Mouse (Mus musculus) kidney, adult 18-20 months (tissue): ENCODE measurements at regions not wholly inside any gene's neighbourhood (a gene's known extent, or its start where the extent isn't known, plus 50 kb on each side); places are given as distances from the start of the nearest gene placed in this dataset.

Experiments
- DNase-seq: peaks from one replicate; pipeline ENCODE4 v3.0.0; 2021

DNA sequence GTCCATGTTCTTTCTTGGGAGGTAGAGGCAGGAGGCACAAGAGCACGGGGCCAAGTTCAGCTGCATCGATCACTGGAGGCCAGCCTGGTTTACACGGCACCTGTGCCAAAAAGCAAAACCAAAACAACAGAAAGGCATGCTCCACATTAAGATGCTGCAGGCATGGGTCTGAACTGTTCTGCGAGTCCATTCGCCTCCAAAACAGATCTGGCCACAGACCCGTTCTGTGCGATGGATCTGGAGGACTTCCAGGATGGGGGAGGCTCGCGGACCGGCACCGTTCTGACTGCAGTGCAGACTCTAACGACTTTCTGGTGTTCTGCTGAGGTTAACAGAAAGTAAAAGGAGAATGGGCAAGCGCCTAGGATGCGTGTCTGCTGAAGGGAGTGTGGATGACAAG is 52.3 kb downstream of the A230072I06Rik start:
- no peak for DNase-seq

DNA sequence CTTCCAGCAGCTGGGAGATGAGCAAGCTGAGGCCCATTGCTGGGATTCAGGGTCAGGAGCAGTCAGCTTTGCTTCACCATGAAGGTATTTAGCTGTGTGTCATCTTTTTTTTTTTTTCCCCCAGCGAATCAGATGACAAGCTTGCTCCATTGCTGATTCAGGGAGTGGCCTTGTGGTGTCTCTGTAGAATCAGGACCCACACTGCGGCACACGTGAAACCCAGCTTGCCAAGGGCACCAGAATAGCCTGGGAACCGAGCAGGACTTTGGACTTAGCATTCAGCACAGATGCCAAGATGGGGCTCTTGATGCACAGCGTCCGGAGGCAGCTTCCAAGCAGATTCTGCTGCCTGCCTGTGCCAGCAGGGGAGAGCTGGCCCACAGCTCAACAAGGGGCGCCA is 53.0 kb downstream of the A230072I06Rik start:
- DNase-seq, result peak; percentile 47

- DNase-seq, result no peak
These were observed 55.5 kb downstream of the A230072I06Rik start for GRCm38 (mm10) chr8:12334081-12334480.

- no peak for DNase-seq
These were observed 56.0 kb downstream of the A230072I06Rik start for GRCm38 (mm10) chr8:12334605-12335004.

- no peak for DNase-seq
These were observed 55.8 kb upstream of the Sox1 start for GRCm38 (mm10) chr8:12339149-12339924.

DNA sequence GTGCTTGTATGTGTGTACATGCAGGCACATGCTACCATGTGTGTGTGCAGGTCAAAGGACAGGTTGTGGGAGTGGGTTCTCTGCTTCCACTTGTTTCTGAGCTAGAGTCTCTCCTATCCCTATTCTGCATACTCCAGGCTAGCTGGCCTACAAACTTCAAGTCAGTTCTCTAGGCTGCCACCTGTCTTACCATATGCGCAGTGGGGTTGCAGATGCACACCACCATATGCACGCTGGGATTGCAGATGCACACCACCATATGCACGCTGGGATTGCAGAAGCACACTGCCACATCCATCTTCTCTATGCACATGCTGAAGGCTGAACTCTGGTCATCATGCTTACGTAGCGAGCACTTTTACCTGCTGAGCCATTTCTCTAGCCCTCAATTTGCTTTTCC is 54.1 kb upstream of the Sox1 start:
- no peak for DNase-seq
